Mouse (Mus musculus): ENCODE data around the gene Sox5. TPM values are rescaled to one million over a fixed set of nuclear protein-coding genes. Genes with fewer than 3 reads are reported as not detected.

The Sox5 gene
- polyA plus RNA-seq, 1 experiment from 2014 or later = 3.3 TPM

GRCm38 (mm10) chr6:144777356-144778035 lies 4.3 kb downstream of the Sox5 start:
- H3K27me3 ChIP-seq (replicated peaks; ENCODE audit: control insufficient read depth, insufficient read depth, low read length) = 0 out of 2 replicates have a peak, but pooled peaks cover under 1% of the 10 kb centered on the region
- no peaks in the 10 kb centered on the region for H3K4me1 ChIP-seq (replicated peaks; ENCODE audit: control insufficient read depth, insufficient read depth, low read length)
- 94% methylated on average over 7 of the region's 7 CpGs for WGBS
- H3K9ac ChIP-seq (ENCODE audit: low read depth, low read length) = no peak overlapping the region
- no peaks in the 10 kb centered on the region for H3K36me3 ChIP-seq (ENCODE audit: control insufficient read depth, insufficient read depth)
- H3K4me2 ChIP-seq (replicated peaks; ENCODE audit: low read depth) = no peak overlapping the region
- no peaks in the 10 kb centered on the region for H3K9me3 ChIP-seq (ENCODE audit: control insufficient read depth)
- no peak for ATAC-seq
- H3K27ac ChIP-seq (ENCODE audit: low read depth, low read length) = no peak overlapping the region
- no peak for TF ChIP-seq CTCF (IDR thresholded peaks at IDR 0.05; ENCODE audit: low read depth)
- no peak overlapping the region for H3K4me3 ChIP-seq (ENCODE audit: low read depth, low read length)

DNA sequence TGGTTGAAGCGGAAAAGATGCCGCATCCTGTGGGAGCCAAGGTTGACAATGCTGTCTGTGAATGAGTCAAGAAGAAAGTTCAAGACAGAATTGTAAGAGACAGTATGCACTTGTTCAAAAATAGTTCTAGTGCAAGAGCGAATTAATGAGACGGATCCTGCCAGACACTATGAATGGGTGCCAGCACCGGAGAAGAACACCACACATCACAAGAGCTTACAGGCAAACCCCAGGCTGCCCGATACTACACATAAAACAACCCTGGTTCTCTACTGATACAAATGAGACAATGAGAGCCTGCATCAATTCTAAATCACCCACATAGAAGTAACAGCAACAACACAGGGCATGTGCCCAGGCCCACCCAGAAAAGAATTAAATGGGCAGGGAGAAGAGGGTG lies 8.0 kb downstream of the Sox5 start:
- no peak for TF ChIP-seq CTCF (IDR thresholded peaks at IDR 0.05; ENCODE audit: low read depth)
- H3K27me3 ChIP-seq (replicated peaks; ENCODE audit: control insufficient read depth, insufficient read depth, low read length) = no peaks in the 10 kb centered on the region
- H3K27ac ChIP-seq (ENCODE audit: low read depth, low read length) = no peak overlapping the region
- no peaks in the 10 kb centered on the region for H3K4me1 ChIP-seq (replicated peaks; ENCODE audit: control insufficient read depth, insufficient read depth, low read length)
- H3K4me3 ChIP-seq (ENCODE audit: low read depth, low read length) = no peak overlapping the region
- no peak overlapping the region for H3K9ac ChIP-seq (ENCODE audit: low read depth, low read length)
- no peak for ATAC-seq
- 93% methylated on average over 6 of the region's 6 CpGs for WGBS
- no peaks in the 10 kb centered on the region for H3K9me3 ChIP-seq (ENCODE audit: control insufficient read depth)
- no peaks in the 10 kb centered on the region for H3K36me3 ChIP-seq (ENCODE audit: control insufficient read depth, insufficient read depth)
- H3K4me2 ChIP-seq (replicated peaks; ENCODE audit: low read depth) = no peak overlapping the region

DNA sequence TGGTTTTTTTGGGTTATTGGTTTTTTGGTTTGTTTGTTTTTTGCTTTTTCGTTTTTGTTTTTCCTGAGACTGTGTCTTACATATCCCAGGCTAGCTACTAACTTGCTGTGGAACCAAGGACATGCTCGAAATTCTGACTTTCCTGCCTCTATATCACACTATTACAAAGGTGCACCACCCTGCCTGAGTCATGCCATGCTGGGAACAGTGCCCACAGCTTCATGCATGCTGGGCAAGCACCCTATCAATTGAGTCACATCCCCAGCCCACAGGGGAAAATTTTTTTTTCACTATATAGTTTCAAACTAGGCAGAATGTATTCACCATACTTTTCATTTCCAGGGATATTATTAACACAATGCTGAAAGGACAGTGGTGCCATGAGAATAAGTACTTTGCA lies 8.8 kb downstream of the Sox5 start:
- H3K27me3 ChIP-seq (replicated peaks; ENCODE audit: control insufficient read depth, insufficient read depth, low read length) = no peaks in the 10 kb centered on the region
- H3K4me3 ChIP-seq (ENCODE audit: low read depth, low read length) = no peak overlapping the region
- H3K9me3 ChIP-seq (ENCODE audit: control insufficient read depth) = no peaks in the 10 kb centered on the region
- no peaks in the 10 kb centered on the region for H3K36me3 ChIP-seq (ENCODE audit: control insufficient read depth, insufficient read depth)
- TF ChIP-seq CTCF (IDR thresholded peaks at IDR 0.05; ENCODE audit: low read depth) = no peak
- 73% methylated on average over 2 of the region's 2 CpGs for WGBS
- H3K4me2 ChIP-seq (replicated peaks; ENCODE audit: low read depth) = no peak overlapping the region
- no peaks in the 10 kb centered on the region for H3K4me1 ChIP-seq (replicated peaks; ENCODE audit: control insufficient read depth, insufficient read depth, low read length)
- H3K27ac ChIP-seq (ENCODE audit: low read depth, low read length) = no peak overlapping the region
- H3K9ac ChIP-seq (ENCODE audit: low read depth, low read length) = no peak overlapping the region
- no peak for ATAC-seq

DNA sequence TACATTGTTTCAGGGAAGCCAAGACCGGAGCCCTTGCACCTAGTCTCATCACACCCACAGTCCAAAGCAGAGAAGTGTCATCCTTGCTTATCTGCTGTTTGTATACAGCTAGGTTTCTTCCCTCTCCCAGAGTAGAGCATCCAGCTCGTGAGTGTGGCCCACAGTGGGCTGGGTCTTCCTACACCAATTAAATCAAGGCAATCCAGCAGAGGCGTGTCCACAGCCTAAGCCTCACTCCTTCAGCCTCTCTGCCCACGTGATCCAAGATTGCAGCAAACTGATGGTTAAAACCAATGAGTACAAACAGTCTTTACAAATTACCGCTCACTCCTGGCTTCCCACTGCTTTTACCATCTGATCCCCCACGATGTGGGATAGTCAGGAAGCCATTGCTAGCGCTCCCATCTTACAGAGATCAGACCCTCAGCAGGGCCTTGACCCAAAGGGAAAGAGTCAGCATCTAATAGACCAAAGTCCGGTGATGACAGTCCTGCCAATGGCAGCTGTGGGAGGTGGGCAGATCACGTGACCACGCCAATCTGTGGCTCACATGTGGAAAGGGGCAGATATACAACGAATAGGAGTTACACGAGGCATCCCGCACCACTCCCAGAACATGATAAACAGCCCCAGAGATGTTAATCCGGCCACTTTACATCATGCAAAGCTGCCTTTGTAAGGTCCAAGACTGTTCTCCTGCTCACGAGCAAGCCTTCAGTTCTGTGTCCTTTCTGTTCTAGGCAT lies 9.4 kb downstream of the Sox5 start:
- Histone ChIP-seq H3K9ac (ENCODE audit: low read depth, low read length) (no peak overlapping the region), H3K4me3 (ENCODE audit: low read depth, low read length) (no peak overlapping the region), H3K36me3 (ENCODE audit: control insufficient read depth, insufficient read depth) (no peaks in the 10 kb centered on the region), H3K4me2 (replicated peaks; ENCODE audit: low read depth) (no peak overlapping the region), H3K27me3 (replicated peaks; ENCODE audit: control insufficient read depth, insufficient read depth, low read length) (no peaks in the 10 kb centered on the region), H3K4me1 (replicated peaks; ENCODE audit: control insufficient read depth, insufficient read depth, low read length) (no peaks in the 10 kb centered on the region), H3K9me3 (ENCODE audit: control insufficient read depth) (no peaks in the 10 kb centered on the region), H3K27ac (ENCODE audit: low read depth, low read length) (no peak overlapping the region)
- TF ChIP-seq CTCF (IDR thresholded peaks at IDR 0.05; ENCODE audit: low read depth) = no peak
- WGBS = 62% methylated on average over 15 of the region's 15 CpGs
- ATAC-seq = no peak

GRCm38 (mm10) chr6:144769060-144769459 lies 12.7 kb downstream of the Sox5 start:
- Histone ChIP-seq H3K9ac (ENCODE audit: low read depth, low read length) (no peak overlapping the region), H3K4me3 (ENCODE audit: low read depth, low read length) (no peak overlapping the region), H3K9me3 (ENCODE audit: control insufficient read depth) (no peaks in the 10 kb centered on the region), H3K4me2 (replicated peaks; ENCODE audit: low read depth) (no peak overlapping the region), H3K4me1 (replicated peaks; ENCODE audit: control insufficient read depth, insufficient read depth, low read length) (no peaks in the 10 kb centered on the region), H3K36me3 (ENCODE audit: control insufficient read depth, insufficient read depth) (no peaks in the 10 kb centered on the region), H3K27me3 (replicated peaks; ENCODE audit: control insufficient read depth, insufficient read depth, low read length) (no peaks in the 10 kb centered on the region), H3K27ac (ENCODE audit: low read depth, low read length) (no peak overlapping the region)
- no peak for ATAC-seq
- WGBS = 21% methylated on average over 2 of the region's 2 CpGs
- TF ChIP-seq CTCF (IDR thresholded peaks at IDR 0.05; ENCODE audit: low read depth) = no peak

DNA sequence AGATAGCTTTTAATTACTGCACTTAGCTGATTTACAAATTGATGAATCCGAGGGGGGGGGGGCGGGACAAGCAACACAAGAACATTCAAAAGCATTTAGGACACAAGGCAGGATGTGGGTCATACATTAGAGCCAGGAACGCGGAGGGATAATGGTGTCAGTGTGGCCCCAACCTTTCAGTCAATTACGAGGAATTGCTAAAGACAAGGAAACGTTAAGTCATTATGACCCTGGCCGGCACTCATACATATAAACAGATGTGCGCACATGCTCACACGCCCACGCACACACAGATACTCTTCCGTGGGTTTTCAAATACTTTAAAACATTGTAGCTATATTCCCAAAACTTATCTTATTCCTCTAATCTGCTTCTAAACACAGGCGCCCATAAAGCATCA lies 19.9 kb downstream of the Sox5 start:
- no peaks in the 10 kb centered on the region for H3K4me1 ChIP-seq (replicated peaks; ENCODE audit: control insufficient read depth, insufficient read depth, low read length)
- H3K4me3 ChIP-seq (ENCODE audit: low read depth, low read length) = no peak overlapping the region
- H3K9ac ChIP-seq (ENCODE audit: low read depth, low read length) = no peak overlapping the region
- H3K27me3 ChIP-seq (replicated peaks; ENCODE audit: control insufficient read depth, insufficient read depth, low read length) = no peaks in the 10 kb centered on the region
- no peak for TF ChIP-seq CTCF (IDR thresholded peaks at IDR 0.05; ENCODE audit: low read depth)
- no peak overlapping the region for H3K27ac ChIP-seq (ENCODE audit: low read depth, low read length)
- no peak for ATAC-seq
- 72% methylated on average over 12 of the region's 12 CpGs for WGBS
- no peaks in the 10 kb centered on the region for H3K36me3 ChIP-seq (ENCODE audit: control insufficient read depth, insufficient read depth)
- H3K4me2 ChIP-seq (replicated peaks; ENCODE audit: low read depth) = no peak overlapping the region
- no peaks in the 10 kb centered on the region for H3K9me3 ChIP-seq (ENCODE audit: control insufficient read depth)

Measured in intestine, postnatal 0 days (tissue).